Mouse (Mus musculus) hematopoietic stem cell, adult 5-6 weeks (primary cell): ENCODE results near the gene Snrk. TPM values are rescaled to one million over a fixed set of nuclear protein-coding genes. Genes with fewer than 3 reads are reported as not detected.
A peak's percentile ranks its signal among the peaks of the same experiment; 100 is the strongest.

Experiments
- ATAC-seq, 2 experiments: fragments of 125-278 bp in 1 of 2; replicated peaks in 1 of 2; 2 replicates each; pipeline ENCODE4 v1.8.0; 2016 to 2017; ENCODE audit warnings: inconsistent platforms in 2 of 2, mild to moderate bottlenecking in 2 of 2, moderate number of reproducible peaks in 2 of 2, low read depth in 1 of 2, moderate TSS enrichment in 1 of 2; ENCODE audit not compliant: low FRiP score in 2 of 2, poor library complexity in 2 of 2, severe bottlenecking in 2 of 2, insufficient read depth in 1 of 2, low TSS enrichment in 1 of 2
- total RNA-seq: library from RNA; stranded (forward); fragments of 172-1452, 232-1000 nt; gene quantifications from 2 replicates; pipeline ENCODE4 v1.2.3, GENCODE M21; 2017

Gene Snrk
- 34.8 and 36.1 TPM in 2 replicates for total RNA-seq

DNA sequence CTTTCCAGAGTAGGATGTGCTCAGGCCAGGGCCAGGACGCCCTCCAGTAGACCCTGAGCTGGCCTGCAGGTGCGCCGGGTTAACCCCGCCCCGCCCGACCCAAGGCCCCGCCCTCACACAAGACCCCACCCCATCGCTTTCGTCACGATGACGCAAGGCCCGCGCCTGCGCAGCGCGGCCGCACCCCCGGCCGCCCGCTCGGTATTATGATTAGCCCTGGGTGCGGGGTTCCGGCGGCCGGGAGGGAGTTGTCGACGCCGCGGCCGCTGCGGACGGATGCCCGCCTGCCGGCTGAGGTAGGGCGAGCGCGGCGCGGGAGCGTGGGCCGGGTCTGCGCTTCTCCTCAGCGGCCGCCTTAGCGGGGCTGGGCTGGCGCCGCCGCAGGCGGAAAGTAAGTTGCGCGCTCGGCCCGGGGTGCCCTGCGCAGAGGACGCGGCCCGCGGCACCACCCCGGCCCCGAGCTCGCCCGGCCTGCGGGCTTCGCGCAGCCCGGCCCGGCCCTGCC, at the start of gene Snrk:
Snrk (plus strand) TSS at position 155 of the 505 bp plus-strand sequence.
- peak; percentile 62 to 69 for ATAC-seq

DNA sequence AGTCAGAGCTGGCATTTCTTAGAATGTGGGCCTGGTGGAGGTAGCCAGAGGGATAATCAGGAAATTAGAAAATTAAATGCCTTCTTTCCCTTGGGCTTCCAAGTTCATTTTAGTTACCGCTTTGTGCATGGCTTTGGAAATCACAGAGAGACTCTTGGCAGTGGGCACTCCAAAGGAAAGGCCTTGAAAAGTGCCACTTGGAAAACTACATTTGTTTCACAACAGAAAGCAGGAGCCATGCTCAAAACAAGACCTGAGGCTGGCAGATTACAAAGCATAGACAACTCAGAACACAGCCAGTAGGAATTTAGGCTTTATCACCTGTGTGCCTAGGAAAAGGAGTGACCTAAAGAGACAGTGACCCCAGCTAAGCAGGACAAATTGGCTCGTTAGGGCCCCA, 49.4 kb upstream of the Snrk start:
- no peak for ATAC-seq

DNA sequence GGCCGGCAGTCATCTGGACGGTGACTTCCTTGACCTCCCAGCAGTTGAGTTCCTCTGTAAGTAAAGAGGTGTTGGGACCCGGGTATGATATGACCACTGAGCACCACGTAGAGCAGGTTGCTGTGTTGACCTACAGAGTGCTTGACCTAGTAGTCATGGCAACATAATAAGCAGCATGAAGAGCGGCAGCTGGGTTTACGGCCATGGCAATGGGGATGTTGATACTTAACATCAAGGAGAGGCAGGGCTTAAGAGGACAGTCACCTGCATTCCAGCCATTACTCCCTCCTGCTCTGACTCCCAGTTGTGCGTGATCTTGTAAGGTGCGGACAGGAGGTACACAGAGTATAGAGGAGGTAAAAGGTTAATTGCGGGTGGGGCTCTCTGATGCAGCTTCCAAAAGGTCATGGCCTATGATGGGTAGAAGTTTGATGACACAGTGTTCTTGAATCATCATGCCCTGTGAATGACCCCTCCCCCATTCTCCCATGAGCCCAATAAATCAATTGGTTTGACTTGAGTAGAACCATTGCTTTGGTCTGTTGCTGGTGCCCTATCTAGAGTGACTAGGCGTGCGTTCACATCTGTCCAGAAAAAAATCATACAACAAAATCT, 47.4 kb upstream of the Snrk start:
- ATAC-seq, result no peak

DNA sequence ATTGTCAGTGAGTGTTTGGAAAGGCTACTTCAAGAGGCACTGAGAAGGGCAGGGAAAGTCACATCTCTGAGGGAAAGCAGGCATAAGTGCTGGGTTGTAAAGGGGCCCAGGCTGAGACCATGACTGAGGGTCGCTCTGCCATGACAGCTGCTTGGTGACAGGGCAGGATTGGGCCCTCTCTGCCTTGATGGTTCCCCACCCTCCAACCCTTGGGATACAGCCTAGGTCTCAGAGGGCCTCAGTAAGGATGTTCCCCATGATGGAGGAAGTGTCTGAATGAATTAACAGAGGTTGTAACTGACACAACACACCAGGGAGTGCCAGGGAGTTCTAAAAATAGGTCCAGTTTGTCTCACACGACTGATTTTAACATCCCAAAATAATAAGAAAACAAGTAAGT, 43.1 kb upstream of the Snrk start:
- no peak for ATAC-seq

DNA sequence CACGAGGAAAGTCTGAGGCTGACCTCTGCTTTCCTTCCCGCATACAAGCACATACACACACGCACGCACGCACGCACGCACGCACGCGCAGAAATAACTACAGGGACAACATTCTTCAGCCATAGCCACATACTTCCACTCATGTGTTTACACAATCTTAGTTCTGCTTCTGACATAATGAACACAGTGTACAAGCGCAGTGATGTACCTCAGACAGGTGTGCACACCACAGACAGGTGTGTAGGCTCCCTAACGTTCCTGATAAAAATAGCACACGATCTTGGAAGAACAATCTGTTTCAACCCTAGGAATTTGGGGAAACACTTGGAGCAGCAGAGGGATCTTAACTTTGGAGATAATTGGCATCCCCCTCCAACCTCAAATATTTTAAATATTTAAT, 42.5 kb upstream of the Snrk start:
- ATAC-seq, result no peak

DNA sequence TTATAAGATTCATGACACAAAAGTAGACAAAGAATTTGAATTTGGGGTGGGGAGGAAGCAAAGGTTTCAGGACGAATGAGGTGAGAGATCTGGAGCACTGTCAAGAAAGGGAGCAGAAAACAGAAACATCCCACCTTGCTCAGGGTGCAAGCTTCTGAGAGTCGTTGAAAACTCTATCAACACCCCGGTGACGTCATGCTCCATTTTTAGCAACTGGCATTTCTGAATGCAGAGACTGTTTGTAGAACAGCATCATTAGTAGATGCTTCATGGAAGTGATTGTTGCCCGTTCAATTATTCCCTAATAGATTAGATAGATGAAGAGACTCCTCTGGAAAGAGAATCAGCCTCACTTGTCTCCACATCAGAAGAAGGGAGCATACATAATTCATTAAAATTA, 38.6 kb upstream of the Snrk start:
- ATAC-seq, result no peak

DNA sequence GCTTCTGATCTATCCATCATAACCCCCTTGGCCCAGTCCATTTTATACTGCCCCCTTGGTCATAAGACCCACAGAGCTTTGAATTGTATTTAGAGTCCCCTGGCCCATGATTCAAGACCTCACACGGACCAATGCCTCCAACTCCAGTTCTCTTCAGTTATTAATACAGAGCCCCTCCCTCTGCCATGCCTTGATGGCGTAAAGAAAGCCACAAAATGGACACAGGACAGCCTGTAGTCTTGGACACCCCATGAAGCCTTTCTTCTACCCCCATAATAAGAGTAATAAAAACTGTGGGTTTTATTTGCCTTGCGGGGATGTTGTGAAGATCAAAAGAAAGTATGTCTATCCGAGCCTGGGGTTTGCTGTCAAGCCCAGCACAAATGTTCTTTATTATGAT, 33.4 kb upstream of the Snrk start:
- no peak for ATAC-seq

DNA sequence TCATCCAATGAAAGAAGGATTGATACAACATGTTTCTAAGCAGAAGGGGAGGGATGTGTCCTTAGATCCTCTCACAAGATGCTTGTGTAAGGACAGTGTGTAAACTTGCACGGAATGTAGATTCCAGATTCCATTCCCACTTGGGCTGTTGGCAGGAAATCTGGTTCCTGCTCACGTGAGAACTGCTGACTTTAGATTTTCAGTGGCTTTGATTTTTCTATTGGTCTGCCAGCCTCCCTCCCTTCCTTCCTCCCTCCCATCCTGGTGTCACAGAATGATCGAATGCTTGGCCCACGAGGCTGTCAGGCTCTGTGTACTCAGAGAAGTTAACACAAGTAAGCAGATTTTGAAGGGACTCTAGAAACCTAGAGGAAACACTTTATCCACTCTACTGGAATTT, 32.9 kb upstream of the Snrk start:
- no peak for ATAC-seq

DNA sequence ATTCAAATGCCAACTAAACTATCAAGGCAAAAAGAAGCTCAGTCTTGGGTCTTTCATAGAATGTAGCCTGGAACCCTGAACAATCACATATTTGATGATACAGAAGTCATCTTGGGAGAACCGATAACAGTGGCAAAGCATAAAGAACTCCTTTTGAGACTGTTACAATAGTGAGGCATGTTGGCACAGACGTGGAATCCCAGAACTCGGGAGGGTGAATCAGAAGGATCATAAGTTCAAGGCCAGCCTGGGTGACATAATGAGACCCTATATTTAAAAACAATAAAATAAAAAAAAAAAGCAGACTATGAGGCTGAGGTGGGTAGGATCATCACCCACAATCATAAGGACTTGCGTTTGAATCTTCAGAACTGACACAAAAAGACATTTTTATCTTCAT, 32.4 kb upstream of the Snrk start:
- ATAC-seq, result no peak

DNA sequence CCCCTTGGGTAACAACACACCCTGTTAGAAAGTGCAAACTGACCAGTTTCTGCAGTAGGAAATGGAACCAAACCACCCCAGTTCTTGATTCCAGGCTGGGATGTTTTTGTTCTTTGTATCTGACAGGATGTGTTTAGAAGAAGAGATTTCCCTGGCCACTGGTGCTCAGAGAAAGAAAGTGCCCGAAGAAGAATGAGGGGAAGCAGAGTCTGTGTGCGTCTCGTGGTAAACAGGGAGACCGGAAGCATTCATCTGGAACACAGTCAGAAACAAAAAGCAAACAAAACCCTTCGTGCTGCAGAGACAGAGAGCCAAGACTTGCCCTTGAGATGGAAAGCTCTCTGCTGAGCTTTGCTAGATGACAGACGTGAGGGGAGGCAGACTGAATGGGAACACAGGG, 32.0 kb upstream of the Snrk start:
- 0 out of 4 replicates have a peak, but pooled peaks of 1 of the 2 experiments have one; percentile 27 for ATAC-seq

DNA sequence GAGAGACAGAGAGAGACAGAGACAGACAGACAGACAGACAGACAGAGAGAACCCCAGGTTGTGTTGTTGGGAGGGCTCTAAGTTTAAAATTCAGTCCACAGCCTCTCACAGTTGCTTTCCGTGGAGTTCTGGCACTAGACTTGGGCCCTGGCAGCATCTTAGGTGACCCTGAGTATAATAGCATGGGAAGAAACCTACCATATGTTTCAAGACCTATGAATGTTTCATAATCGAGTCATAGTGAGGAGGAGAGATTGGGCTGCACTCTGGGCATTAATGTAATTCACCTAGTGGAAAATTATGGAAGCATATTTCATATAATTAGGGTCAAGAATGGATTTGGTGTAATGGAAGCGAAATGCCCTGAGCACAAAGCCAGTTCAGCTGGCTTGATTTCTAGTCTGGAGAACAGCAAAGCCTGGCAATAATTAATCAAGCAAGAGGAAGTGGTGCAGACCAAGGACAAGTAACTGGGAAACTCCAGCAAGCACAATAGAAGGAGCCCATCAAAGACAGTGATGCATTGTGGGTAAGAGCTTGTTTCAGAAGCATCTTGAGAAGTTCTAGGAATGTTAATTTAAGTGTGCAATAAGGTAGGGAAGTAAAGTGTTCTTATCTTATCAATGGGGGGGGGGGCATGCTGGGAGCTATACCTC, 31.4 kb upstream of the Snrk start:
- ATAC-seq, result no peak

DNA sequence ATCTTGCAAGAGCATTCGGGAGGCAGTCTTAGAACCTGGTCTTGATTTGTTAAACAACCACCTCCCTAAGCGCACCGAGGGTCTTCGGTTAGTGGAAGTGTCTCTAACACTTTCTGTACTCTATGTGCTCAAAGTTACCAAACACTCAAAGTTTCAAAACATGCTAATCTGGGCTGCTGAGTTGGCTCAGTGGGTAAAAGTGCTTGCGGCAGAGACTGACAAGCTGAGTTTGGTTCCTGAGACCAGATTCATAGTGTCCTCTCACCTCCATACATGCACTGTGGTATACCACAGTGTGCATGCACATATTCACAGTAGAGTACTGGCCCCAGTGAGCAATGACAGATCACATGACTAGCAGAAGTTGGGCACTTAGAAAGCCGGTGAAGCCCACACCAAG, 30.0 kb upstream of the Snrk start:
- ATAC-seq, result no peak

DNA sequence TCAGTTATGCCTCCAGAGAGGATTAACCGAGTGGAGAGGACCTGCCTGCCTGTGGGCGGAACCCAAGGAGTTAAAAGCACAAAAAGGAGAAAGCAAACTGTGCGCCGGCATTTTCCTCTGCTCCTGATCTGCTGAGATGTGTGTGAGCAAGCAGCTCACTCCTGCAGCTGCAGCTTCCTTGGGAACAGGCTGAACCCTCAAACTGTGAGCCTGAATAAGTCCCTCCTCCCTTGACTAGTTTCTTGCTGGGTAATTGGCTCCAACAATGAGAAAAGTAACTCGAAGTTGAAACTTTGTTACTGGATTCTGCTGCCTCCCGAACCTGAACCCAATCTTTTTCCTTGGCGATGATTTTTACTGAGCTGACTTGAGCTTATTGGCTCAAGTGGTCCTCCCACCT, 25.9 kb upstream of the Snrk start:
- ATAC-seq, result no peak

DNA sequence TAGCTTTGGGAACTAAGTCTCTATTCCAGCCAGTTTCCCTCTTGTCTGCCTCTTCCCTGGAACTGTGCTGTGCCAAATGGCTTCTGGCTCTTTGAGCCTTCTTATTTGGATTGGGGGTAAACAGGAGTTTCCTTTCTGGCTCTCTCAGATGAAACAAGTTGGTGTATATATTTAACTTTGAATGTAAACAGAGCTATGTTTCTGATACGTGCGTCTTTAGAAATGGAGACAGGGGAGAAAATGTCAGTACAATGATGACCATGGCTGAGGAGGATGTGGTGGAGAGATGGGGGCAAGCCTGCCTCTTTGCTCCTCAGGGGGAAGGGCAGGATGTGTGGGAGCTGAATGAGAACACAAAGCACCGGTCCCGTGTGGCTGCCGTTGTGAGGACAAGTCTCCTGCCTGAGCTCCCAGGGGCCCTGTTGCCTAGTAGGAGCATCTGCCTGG, 25.3 kb upstream of the Snrk start:
- no peak for ATAC-seq

DNA sequence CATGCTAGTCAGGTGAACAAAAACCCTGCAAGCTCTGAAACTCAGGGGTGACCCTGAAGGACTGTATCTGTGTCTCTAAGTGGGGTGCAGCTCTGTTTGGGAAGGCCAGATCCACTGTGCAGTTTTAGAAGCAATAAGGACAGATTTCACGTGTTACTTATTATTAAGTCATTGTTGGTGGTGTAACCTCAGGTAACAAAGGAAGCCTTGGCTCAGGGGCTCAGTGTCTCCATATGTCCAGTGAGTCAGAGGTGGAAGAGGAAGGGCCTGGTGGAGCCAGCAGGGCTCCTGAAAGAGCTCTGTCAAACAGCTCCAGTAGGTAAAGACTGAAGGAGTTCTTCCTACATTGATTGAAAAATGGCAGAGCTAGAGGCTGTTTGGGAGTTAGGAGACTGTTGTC, 22.9 kb upstream of the Snrk start:
- no peak for ATAC-seq

DNA sequence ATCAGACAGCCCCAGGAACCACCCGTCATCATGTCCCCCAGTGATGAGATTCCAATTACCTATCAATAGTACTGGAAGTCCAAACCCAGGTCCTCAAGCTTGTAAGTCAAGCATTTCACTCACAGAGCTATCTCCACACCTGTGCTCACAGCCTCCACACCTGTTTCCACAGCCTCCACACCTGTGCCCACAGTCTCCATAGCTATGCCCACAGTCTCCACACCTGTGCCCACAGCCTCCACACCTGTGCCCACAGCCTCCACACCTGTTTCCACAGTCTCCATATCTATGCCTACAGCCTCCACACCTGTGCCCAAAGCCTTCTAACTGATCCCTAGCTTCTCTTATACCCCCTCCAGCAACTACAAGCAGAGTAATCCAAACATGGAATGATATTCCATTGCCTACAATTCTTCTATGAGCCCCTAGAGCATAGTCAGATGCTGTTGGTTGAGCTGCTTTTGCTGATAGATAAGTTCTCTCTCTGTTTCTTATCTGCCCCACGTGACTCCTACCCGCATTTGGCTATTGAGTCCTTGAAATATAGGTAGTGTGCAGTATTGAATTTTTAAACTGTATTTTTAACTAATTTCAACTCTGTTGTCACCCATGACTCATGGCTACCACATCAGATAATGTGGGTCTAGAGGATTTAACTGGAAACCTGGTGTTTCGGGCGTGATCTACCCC, 20.1 kb upstream of the Snrk start:
- no peak for ATAC-seq

DNA sequence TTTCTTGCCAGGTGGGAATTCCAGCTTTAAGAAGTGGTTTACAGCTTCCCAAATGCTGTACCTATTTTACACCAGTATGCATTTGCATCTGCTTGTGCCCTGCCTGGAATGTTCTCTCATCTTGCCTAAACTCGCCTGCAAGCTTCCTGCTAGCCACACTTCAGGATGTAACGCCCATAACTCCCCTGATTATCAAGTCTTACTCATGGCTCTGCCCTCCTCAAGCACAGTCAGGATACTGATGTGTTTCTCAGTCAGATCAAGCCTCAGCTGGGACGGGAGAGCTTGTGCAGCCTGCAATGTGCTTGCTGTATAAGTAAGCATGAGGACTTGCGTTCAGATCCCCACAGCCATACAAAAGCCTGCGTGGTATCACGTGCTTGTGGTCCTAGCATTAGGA, 19.5 kb upstream of the Snrk start:
- no peak for ATAC-seq

DNA sequence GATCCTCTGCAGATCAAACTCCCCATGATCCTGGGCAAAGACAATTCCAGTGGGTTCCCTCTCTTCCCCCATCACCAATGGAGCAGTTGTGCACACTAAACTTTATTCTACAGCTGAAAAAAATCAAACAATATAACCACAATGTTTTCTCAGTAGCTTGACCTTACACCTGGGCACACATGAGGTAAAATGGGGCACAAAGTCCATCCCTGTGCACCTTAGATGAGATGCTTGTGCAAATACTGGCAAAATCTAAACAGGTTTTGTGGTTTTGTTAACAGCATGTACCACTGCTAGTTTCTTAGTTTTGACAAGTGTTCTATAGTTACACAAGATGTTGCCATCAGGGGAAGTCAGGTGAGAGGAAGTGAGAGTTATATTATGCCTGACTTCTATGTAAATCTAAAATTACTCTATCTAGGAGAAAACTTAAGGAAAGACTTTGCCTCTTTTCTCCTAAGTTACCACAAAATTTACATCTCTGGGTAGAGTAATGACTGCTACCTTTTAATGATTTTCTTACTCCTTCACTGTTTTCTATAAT, 16.4 kb upstream of the Snrk start:
- ATAC-seq, result no peak
